Mouse (Mus musculus): Measurements from ENCODE around the gene Lamtor5.

GRCm38 (mm10) chr3:107317338-107317737 lies 38.7 kb downstream of the Lamtor5 start:
- TF ChIP-seq CTCF (IDR thresholded peaks at IDR 0.05; ENCODE audit: low read depth) = no peak
- no peak for TF ChIP-seq EP300 (IDR thresholded peaks at IDR 0.05; ENCODE audit: low read depth)
